Mouse (Mus musculus) forebrain, embryonic 11.5 days (tissue): ENCODE data around the gene Oosp1. TPM values are rescaled to one million over a fixed set of nuclear protein-coding genes. Genes with fewer than 3 reads are reported as not detected.

Source experiments
- ATAC-seq: fragments of 200-750 bp; cut with Nextera tagmentation; replicated peaks from 2 replicates; pipeline ENCODE4 v1.8.0; 2017; ENCODE audit warnings: moderate TSS enrichment; ENCODE audit not compliant: low FRiP score
- DNase-seq: peaks from one replicate; pipeline ENCODE4 v3.0.0-alpha.2; 2017; ENCODE audit warnings: low spot score
- H3K27ac ChIP-seq: fragments of 300-500 bp; sonication (generic); 2 replicates; pipeline ENCODE4 v1.5.1; 2014; ENCODE audit warnings: low read depth, low read length
- H3K27me3 ChIP-seq: fragments of 300-500 bp; sonication (generic); 2 replicates; pipeline ENCODE4 v1.6.1; 2014; ENCODE audit warnings: mild to moderate bottlenecking, low read length, mixed read lengths; ENCODE audit not compliant: control insufficient read depth, insufficient read depth
- H3K36me3 ChIP-seq: fragments of 300-500 bp; sonication (generic); 2 replicates; pipeline ENCODE4 v1.6.1; 2014; ENCODE audit warnings: mild to moderate bottlenecking, low read length, moderate library complexity, mixed read lengths; ENCODE audit not compliant: control insufficient read depth, insufficient read depth
- H3K4me1 ChIP-seq: fragments of 300-500 bp; sonication (generic); replicated peaks from 2 replicates; pipeline ENCODE4 v1.6.1; 2014; ENCODE audit warnings: low read length, mixed read lengths; ENCODE audit not compliant: control insufficient read depth, insufficient read depth
- H3K4me2 ChIP-seq: fragments of 300-500 bp; sonication (generic); 2 replicates; pipeline ENCODE4 v1.6.1; 2014; ENCODE audit warnings: low read depth, mild to moderate bottlenecking, low read length, moderate library complexity, mixed read lengths; ENCODE audit not compliant: severe bottlenecking
- H3K4me3 ChIP-seq: fragments of 300-500 bp; sonication (generic); 2 replicates; pipeline ENCODE4 v1.5.1; 2014; ENCODE audit warnings: low read depth, low read length
- H3K9ac ChIP-seq: fragments of 300-500 bp; sonication (generic); 2 replicates; pipeline ENCODE4 v1.6.1; 2014; ENCODE audit warnings: low read length
- H3K9me3 ChIP-seq: fragments of 300-500 bp; sonication (generic); 2 replicates; pipeline ENCODE4 v1.6.1; 2016; ENCODE audit warnings: low read length, mixed read lengths; ENCODE audit not compliant: control insufficient read depth
- WGBS: fragments of 180-500 bp; shearing (Covaris S2); extraction: QIAGEN DNeasy Blood & Tissue Kit; methylation state at CpG from one replicate; pipeline ENCODE4 v1.1.7; 2014; 5-methylcytosine and 5-hydroxymethylcytosine counted together
- polyA plus RNA-seq: library from polyadenylated mRNA; unstranded; fragments of >200 nt; fragmentation: Nextera tagmentation; extraction: Ambion mirVana; gene quantifications from 2 replicates; pipeline ENCODE4 v1.2.1, GENCODE M21; 2014

Gene Oosp1
- polyA plus RNA-seq, 1 experiment from 2014 or later: not detected

- Histone ChIP-seq H3K4me3 (no peak overlapping the region), H3K4me2 (no peak overlapping the region), H3K27ac (no peak overlapping the region), H3K36me3 (no peaks in the 10 kb centered on the region), H3K9me3 (no peaks in the 10 kb centered on the region), H3K4me1 (no peaks in the 10 kb centered on the region), H3K27me3 (no peaks in the 10 kb centered on the region), H3K9ac (no peak overlapping the region)
- WGBS: 78% methylated on average over 4 of the region's 4 CpGs
- no peak for DNase-seq
- no peak for ATAC-seq
These were observed 51.9 kb downstream of the Oosp1 start for GRCm38 (mm10) chr19:11639038-11639437.

GRCm38 (mm10) chr19:11635572-11635971, 55.4 kb downstream of the Oosp1 start:
- Histone ChIP-seq H3K9me3 (no peaks in the 10 kb centered on the region), H3K4me2 (no peak overlapping the region), H3K4me3 (no peak overlapping the region), H3K27ac (no peak overlapping the region), H3K36me3 (no peaks in the 10 kb centered on the region), H3K9ac (no peak overlapping the region), H3K4me1 (no peaks in the 10 kb centered on the region), H3K27me3 (no peaks in the 10 kb centered on the region)
- DNase-seq: no peak
- ATAC-seq: no peak
- 85% methylated on average over 5 of the region's 5 CpGs for WGBS

DNA sequence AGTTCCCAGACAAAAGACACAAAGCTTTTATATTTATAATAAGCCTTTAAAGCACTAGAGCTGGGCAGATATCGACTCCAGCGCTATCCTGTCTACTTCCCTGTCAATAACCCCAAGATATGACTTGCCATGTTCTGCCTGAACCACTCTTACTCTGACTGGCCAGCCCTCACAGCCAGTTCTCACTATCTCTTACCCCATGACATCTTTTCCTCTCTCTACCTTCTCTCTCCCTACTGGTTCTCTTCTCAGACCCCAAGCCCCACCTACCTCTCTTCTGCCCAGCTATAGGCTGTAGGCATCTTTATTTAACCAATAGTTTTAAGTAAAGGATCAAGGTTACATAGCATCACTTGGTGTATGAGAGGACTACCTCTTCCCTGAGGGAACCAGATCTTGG, 56.6 kb downstream of the Oosp1 start:
- no peaks in the 10 kb centered on the region for H3K27me3 ChIP-seq
- H3K9ac ChIP-seq: no peak overlapping the region
- no peaks in the 10 kb centered on the region for H3K4me1 ChIP-seq
- 79% methylated on average over 2 of the region's 2 CpGs for WGBS
- DNase-seq: no peak
- ATAC-seq: no peak
- H3K4me2 ChIP-seq: no peak overlapping the region
- no peaks in the 10 kb centered on the region for H3K9me3 ChIP-seq
- no peak overlapping the region for H3K27ac ChIP-seq
- H3K36me3 ChIP-seq: no peaks in the 10 kb centered on the region
- no peak overlapping the region for H3K4me3 ChIP-seq

- no peak overlapping the region for H3K4me2 ChIP-seq
- H3K9ac ChIP-seq: no peak overlapping the region
- H3K9me3 ChIP-seq: no peaks in the 10 kb centered on the region
- no peaks in the 10 kb centered on the region for H3K4me1 ChIP-seq
- no peaks in the 10 kb centered on the region for H3K27me3 ChIP-seq
- H3K27ac ChIP-seq: no peak overlapping the region
- no peaks in the 10 kb centered on the region for H3K36me3 ChIP-seq
- 91% methylated on average over 1 of the region's 1 CpGs for WGBS
- DNase-seq: no peak
- ATAC-seq: no peak
- no peak overlapping the region for H3K4me3 ChIP-seq
These were observed 57.2 kb downstream of the Oosp1 start for GRCm38 (mm10) chr19:11633732-11634131.

- no peak overlapping the region for H3K4me2 ChIP-seq
- no peaks in the 10 kb centered on the region for H3K9me3 ChIP-seq
- H3K36me3 ChIP-seq: no peaks in the 10 kb centered on the region
- H3K4me3 ChIP-seq: no peak overlapping the region
- no peak for DNase-seq
- ATAC-seq: no peak
- H3K4me1 ChIP-seq: no peaks in the 10 kb centered on the region
- no peaks in the 10 kb centered on the region for H3K27me3 ChIP-seq
- no peak overlapping the region for H3K9ac ChIP-seq
- no peak overlapping the region for H3K27ac ChIP-seq
- 88% methylated on average over 5 of the region's 5 CpGs for WGBS
These were observed 65.7 kb downstream of the Oosp1 start for GRCm38 (mm10) chr19:11625231-11625630.

- DNase-seq (no peak), ATAC-seq (no peak)
- Histone ChIP-seq H3K4me3 (no peak overlapping the region), H3K36me3 (no peaks in the 10 kb centered on the region), H3K4me2 (no peak overlapping the region), H3K27ac (no peak overlapping the region), H3K27me3 (no peaks in the 10 kb centered on the region), H3K9ac (no peak overlapping the region), H3K9me3 (no peaks in the 10 kb centered on the region), H3K4me1 (no peaks in the 10 kb centered on the region)
These were observed 66.2 kb downstream of the Oosp1 start for GRCm38 (mm10) chr19:11624800-11625199.

DNA sequence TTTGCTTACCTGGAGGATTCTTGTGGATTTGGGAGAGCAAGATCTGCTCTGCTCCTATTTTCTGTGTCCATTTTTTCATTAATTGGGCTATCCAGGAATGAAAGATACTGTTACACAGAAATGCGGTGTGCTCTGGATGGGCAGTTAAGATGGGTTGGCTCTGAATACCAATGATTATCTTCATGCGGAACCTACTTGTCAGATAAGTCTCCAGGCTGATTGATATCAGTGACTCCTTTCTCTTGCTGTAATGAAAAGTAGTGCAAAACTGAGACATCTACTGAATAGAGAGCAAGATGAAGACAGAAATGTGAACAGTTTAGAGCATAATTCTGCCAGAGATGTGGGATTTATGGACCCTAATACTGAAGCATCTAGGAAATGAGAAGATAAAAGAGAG, 67.4 kb downstream of the Oosp1 start, which contains the start of gene Ms4a2:
TSS of gene Ms4a2 (minus strand) at position 169 of the 400 bp plus-strand sequence.
- H3K4me3 ChIP-seq: no peak within 1 kb of the TSS
- DNase-seq: no peak
- ATAC-seq: no peak

GRCm38 (mm10) chr19:11617983-11618382, 73.0 kb downstream of the Oosp1 start:
- Histone ChIP-seq H3K4me2 (no peak overlapping the region), H3K36me3 (no peaks in the 10 kb centered on the region), H3K4me3 (no peak overlapping the region), H3K9ac (no peak overlapping the region), H3K9me3 (no peaks in the 10 kb centered on the region), H3K4me1 (no peaks in the 10 kb centered on the region), H3K27me3 (no peaks in the 10 kb centered on the region), H3K27ac (no peak overlapping the region)
- ATAC-seq (no peak), DNase-seq (no peak)

More for the DNA sequence above, 67.4 kb downstream of the Oosp1 start, which contains the start of gene Ms4a2:
- WGBS: 93% methylated on average over 2 of the region's 2 CpGs
- H3K4me1 ChIP-seq: no peaks in the 10 kb centered on the region
- no peak within 1 kb of the TSS for H3K4me2 ChIP-seq
- no peaks in the 10 kb centered on the region for H3K27me3 ChIP-seq
- H3K36me3 ChIP-seq: no peaks in the 10 kb centered on the region
- no peak within 1 kb of the TSS for H3K27ac ChIP-seq
- H3K9me3 ChIP-seq: no peaks in the 10 kb centered on the region
- no peak within 1 kb of the TSS for H3K9ac ChIP-seq
